Mouse (Mus musculus) lung, adult 2 months (tissue): ENCODE measurements around the gene Gm21663. TPM values are rescaled to one million over a fixed set of nuclear protein-coding genes. Genes with fewer than 3 reads are reported as not detected.
"Not testable (repeated sequence)": the region's sequence is repeated elsewhere in the genome, so short reads cannot be mapped to it uniquely, and the experiment has no call there.

Experiments used
- DNase-seq: peaks from one replicate; pipeline ENCODE4 v3.0.0; 2022
- H3K4me1 ChIP-seq: fragments of 200-500 bp; 2 replicates; pipeline ENCODE4 v1.6.1; 2011; ENCODE audit warnings: low read length; ENCODE audit not compliant: control insufficient read depth, insufficient read depth
- H3K4me3 ChIP-seq: fragments of 200-500 bp; replicated peaks from 2 replicates; pipeline ENCODE3; 2011; ENCODE audit warnings: low read depth, mild to moderate bottlenecking, control low read depth, low read length; ENCODE audit errors: extremely low read depth
- CTCF ChIP-seq: fragments of 200-500 bp; IDR thresholded peaks from 2 replicates; pipeline ENCODE4 v1.5.1; 2011; ENCODE audit warnings: mild to moderate bottlenecking, low read length, control low read depth; ENCODE audit not compliant: insufficient read depth
- POLR2A ChIP-seq: fragments of 200-500 bp; IDR thresholded peaks from 2 replicates; pipeline ENCODE4 v1.6.1; 2011; ENCODE audit warnings: low read depth, mild to moderate bottlenecking, control low read depth, low read length, borderline replicate concordance; ENCODE audit errors: extremely low read depth
- WGBS: fragments of 180-500 bp; shearing (Covaris S2); methylation state at CpG from one replicate; pipeline ENCODE4 v1.1.7; 2018; 5-methylcytosine and 5-hydroxymethylcytosine counted together
- polyA plus RNA-seq: library from polyadenylated mRNA; depleted of rRNA; stranded (reverse); fragments of >200 nt; gene quantifications from 2 replicates; pipeline ENCODE4 v1.2.3, GENCODE M21; 2012; rRNA removed

The Gm21663 gene
- polyA plus RNA-seq = not detected in 2 replicates

GRCm38 (mm10) chr5:25942281-25942680 is at the start of gene Gm21663:
TSS of gene Gm21663 (minus strand) at chr5:25942381.
- not testable (repeated sequence) for H3K4me1 ChIP-seq, DNase-seq, H3K4me3 ChIP-seq
- WGBS = 45% methylated on average over 2 of the region's 2 CpGs

DNA sequence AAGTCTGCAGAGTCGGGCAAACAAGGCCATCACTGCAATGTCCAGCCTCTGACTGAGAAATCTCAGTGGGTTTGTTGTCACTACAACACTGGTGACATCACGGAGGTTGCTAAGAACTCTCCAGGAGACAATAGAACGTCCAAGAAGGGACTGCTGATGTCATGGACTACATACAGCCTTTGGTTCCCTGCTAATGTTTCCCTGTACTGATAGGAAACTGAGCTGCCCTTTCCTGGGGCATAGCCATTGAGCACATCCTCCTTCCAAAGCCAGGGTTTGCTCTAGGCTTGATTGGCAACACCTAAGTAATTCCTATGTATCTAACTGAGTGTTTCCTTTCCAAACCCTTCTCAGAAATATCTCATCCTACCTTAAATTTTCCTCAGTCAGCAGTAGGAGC is 46.4 kb upstream of the Gm21663 start, which contains the start of gene Gm21698:
Gene Gm21698, minus strand, starts transcription at position 101 of the 400 bp plus-strand sequence.
- no CpG with 5 or more reads among the region's 3 CpGs for WGBS
- not testable (repeated sequence) for H3K4me3 ChIP-seq, H3K4me1 ChIP-seq, DNase-seq

GRCm38 (mm10) chr5:25972563-25972962 is 30.4 kb upstream of the Gm21663 start, which contains the start of gene Gm21680:
TSS of gene Gm21680 (minus strand) at chr5:25972663.
- not testable (repeated sequence) for DNase-seq, H3K4me1 ChIP-seq, H3K4me3 ChIP-seq
- WGBS = no CpG with 5 or more reads among the region's 2 CpGs

- 49% methylated on average over 17 of the region's 17 CpGs for WGBS
- not testable (repeated sequence) for H3K4me1 ChIP-seq, H3K4me3 ChIP-seq, DNase-seq
These were observed 14.9 kb upstream of the Gm21663 start for GRCm38 (mm10) chr5:25957050-25957449.

DNA sequence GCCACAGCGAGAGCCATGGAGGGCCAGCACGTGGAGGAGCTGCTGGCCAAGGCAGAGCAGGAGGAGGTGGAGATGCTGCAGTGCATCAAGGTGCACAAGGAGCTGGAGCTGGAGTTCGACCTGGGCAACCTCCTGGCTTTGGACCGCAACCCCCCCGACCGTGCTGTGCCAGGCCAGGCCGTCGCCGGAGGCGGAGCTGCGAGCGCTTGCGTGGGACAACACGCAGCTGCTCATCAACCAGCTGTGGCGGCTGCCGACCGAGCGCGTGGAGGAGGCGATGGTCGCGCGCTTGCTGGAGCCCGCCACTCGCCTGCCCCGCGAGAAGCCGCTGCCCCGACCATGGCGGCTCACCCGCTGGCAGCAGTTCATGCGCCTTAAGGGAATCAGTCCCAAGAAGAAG is 14.4 kb upstream of the Gm21663 start:
- WGBS = 19% methylated on average over 32 of the region's 32 CpGs
- H3K4me3 ChIP-seq, DNase-seq, H3K4me1 ChIP-seq: not testable (repeated sequence)

GRCm38 (mm10) chr5:25954317-25954716 is 12.1 kb upstream of the Gm21663 start, which contains the start of gene Gm21671:
TSS of gene Gm21671 (minus strand) at chr5:25954417.
- H3K4me3 ChIP-seq, H3K4me1 ChIP-seq, DNase-seq: not testable (repeated sequence)
- WGBS = 58% methylated on average over 2 of the region's 2 CpGs

- H3K4me1 ChIP-seq, H3K4me3 ChIP-seq, DNase-seq: not testable (repeated sequence)
- 80% methylated on average over 2 of the region's 2 CpGs for WGBS
These were observed 3.2 kb upstream of the Gm21663 start for GRCm38 (mm10) chr5:25945391-25945790.

DNA sequence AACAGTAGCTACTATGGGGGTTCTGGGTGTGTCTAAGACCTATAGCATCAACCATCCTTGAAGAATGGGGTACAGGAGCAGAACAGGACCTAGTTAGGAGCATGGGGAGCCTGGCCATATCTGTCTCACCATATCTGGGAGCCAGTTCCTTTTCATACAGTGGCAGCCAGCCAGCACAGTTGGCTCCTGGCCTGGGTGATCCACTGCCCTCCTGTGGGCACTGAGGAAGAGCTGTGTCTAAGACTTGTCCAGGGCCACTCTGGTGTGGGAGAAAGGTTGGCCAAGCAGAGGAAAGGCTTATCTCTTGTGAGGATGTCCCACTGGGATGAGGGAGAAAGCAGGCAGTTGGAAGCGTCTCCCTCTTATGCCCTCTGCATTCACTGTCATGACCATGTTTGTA is 50.9 kb downstream of the Gm21663 start:
- Histone ChIP-seq H3K4me3 (no peak overlapping the region), H3K4me1 (no peaks in the 10 kb centered on the region)
- 54% methylated on average over 1 of the region's 1 CpGs for WGBS
- DNase-seq = no peak
- TF ChIP-seq CTCF (no peak), POLR2A (no peak)

DNA sequence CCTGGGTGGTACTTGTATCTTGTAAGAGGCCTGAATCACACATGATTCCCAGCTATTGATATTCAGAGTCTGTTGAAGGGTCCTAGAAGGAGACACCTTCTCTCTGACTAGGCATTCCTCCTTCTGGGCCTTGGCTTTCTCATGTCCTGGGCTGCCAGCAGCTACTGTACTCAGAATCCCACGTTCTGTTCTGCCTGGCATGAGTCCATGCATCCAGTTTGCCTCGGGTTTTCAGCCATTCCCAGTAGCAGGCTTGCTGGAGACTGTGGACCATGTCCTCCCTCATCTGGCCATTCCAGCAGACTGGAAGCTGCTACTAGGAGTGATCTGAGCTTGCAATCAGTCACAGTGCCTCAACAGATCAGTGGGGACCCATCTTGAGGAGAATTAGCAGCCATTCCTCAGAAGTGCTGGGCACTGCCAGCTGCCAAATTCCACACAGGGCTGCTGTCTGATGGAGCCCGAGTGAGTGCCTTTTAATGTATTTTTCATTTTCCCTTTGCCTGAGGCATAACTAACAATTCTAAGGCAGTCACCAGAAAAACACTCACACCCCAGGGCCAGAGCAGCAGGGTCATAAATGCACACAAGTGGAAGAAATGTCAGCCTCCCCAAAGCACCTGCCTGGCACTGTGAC is 52.3 kb downstream of the Gm21663 start:
- Histone ChIP-seq H3K4me3 (no peak overlapping the region), H3K4me1 (no peaks in the 10 kb centered on the region)
- 27% methylated on average over 3 of the region's 3 CpGs for WGBS
- no peak for DNase-seq
- TF ChIP-seq CTCF (no peak), POLR2A (no peak)

DNA sequence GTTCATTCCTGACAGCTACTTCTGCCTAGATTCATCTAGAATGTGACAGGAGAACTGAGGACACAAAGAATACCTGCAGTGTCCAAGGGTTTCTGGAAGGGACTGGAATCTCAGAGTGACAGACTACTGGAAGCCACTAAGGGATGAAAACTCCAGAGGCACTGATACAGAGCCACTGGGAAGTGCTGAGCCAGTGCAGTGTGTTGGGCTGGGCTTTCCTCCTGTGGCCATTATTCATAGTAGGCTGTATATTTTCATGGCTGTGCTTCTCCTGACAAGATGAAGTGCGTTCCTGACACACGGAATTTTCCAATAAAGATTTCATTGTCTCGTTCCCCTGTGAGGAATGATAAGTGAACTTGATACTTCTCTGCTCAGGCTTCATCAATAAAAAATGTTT is 55.5 kb downstream of the Gm21663 start:
- H3K4me1 ChIP-seq = no peaks in the 10 kb centered on the region
- H3K4me3 ChIP-seq = no peak overlapping the region
- 68% methylated on average over 3 of the region's 3 CpGs for WGBS
- no peak for DNase-seq
- no peak for TF ChIP-seq CTCF
- no peak for TF ChIP-seq POLR2A

Other genes with a start within 250 kb of the Gm21663 start
- gene Xrcc2, start 236.6 kb downstream of the Gm21663 start, polyA plus RNA-seq = 2.8 and 3.8 TPM in 2 replicates
- 0.59 and 1.0 TPM in 2 replicates for gene Actr3b, start 182.4 kb downstream of the Gm21663 start, polyA plus RNA-seq
- not detected in 2 replicates for gene Gm21671, start 12.0 kb upstream of the Gm21663 start, polyA plus RNA-seq
- gene Gm21680, start 30.3 kb upstream of the Gm21663 start, polyA plus RNA-seq = not detected in 2 replicates
- not detected in 2 replicates for gene Gm21698, start 46.3 kb upstream of the Gm21663 start, polyA plus RNA-seq
- gene Gm1979, start 62.4 kb upstream of the Gm21663 start, polyA plus RNA-seq = not detected in 2 replicates
- gene Gm5862, start 80.5 kb upstream of the Gm21663 start, polyA plus RNA-seq = not detected in 2 replicates
- not detected in 2 replicates for gene Speer4a, start 97.2 kb upstream of the Gm21663 start, polyA plus RNA-seq
- gene Gm7347, start 116.2 kb upstream of the Gm21663 start, polyA plus RNA-seq = not detected in 2 replicates
- not detected in 2 replicates for gene Gm10471, start 146.9 kb upstream of the Gm21663 start, polyA plus RNA-seq
- not detected in 2 replicates for gene 5031410I06Rik, start 163.0 kb upstream of the Gm21663 start, polyA plus RNA-seq
- not detected in 2 replicates for gene Gm10220, start 179.0 kb upstream of the Gm21663 start, polyA plus RNA-seq